Mouse (Mus musculus) regulatory T cell (primary cell): ENCODE results near the gene Atad5.
"Not testable (repeated sequence)": the region's sequence is repeated elsewhere in the genome, so short reads cannot be mapped to it uniquely, and the experiment has no call there.

Source experiments
- in situ Hi-C: fragments of 300-600 bp; cut with MboI, MseI; formaldehyde crosslinking; loops from one replicate; pipeline ENCODE4 v1.15.1; 2025; ENCODE audit warnings: high pct_unique_total_duplicates

Atad5 gene

DNA sequence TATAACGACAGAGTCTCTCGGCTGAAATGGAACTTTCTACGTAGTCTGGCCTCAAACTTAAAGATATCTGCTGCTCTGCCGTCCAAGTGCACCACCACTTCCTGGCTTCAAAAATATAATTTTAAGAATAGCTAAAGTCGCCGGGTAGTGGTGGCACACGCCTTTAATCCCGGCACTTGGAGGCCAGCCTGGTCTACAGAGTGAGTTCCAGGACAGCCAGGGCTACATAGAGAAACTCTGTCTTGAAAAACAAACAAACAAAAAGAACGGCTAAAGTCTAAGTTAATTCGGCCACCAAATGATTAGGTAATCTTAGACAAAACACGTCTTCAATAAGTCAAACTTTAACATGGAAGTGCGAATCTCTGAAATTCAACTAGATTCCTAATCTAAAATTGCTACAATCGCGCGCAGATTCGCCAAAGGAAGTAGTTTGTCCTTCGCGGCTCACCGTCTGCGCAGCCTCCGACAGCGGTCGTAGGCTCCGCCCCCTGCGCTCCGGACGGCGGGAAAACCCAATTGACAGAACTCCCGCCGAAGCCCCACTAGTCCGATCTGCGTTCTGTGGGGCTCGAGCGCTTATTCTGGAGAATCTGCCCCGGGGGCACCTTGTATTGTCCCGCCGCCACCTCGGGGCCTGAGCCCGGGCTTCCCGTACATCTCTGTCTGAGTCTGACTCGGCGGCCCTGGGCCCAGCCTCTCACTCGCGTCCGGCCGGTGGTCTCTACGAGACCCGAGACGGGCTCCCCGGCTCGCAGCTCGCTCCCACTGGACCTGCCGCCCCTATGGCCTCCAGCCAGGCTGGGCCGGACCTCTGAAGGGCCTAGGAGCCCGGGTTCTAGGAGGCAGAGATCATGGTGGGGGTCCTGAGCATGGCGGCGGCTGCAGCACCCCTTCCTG is at the start of gene Atad5:
TSS of gene Atad5 (plus strand) at position 484 of the 900 bp plus-strand sequence.
- in situ Hi-C loops, result loop anchor here (5.0 kb wide), 1 partner anchor 98 kb away; no protein-coding TSS in a partner anchor

DNA sequence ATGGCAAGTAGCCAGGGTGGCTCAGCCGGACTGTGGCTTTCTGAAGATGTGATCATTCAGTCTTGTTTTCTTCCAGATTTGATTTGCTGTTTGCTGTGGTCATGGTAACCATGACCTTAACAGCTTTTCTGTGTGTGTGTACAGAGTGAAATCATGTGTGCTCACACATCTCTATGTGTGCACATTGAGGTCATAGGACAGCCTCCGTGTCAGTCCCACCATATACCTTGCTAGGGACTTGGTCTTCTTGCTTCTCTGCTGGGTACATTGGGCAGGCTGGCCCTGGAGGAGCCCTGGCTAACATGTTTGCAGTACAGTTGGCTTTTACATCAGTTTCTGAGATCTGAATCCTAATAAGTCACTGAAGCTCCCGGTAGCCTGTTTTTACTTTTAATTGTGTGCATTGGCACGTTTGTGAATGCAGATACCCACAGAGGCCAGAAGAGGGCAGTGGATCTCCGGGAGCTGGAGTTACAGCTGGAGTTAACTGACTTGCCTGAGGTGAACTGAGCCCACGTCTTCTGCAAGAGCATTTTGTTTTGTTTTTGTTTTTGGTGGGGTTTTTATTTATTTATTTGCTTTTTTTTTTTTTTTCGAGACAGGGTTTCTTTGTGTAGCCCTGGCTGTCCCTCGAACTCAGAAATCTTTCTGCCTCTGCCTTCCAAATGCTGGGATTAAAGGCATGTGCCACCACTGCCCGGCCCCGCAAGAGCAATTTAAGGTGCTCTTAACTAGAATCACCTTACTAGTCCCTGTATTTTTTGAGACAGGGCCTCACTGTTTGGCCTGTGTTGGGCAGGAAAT is 46.4 kb upstream of the Atad5 start:
- in situ Hi-C loops, result loop anchor here (5.0 kb wide), 1 partner anchor 209 kb away; no protein-coding TSS in a partner anchor

DNA sequence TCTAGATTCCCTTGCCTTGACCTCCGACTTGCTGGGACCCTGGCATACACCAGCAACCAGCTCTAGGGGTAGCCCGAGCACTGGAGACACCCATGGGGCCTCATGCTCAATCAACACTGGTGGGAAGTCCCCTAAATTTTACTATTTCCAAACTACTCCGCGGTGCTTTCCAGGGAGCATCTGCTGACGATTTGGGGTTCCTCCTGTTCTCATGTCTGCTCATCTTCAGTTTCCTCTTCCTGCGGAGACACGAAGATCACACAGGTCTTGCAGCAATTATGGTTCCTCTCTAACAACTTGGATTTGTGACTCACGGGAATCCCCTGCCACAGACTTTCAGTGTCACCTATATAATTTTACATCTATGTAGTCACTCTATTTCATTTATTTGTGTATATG is 45.8 kb upstream of the Atad5 start:
- in situ Hi-C loops, result loop anchor here (5.0 kb wide), 1 partner anchor 209 kb away; no protein-coding TSS in a partner anchor

DNA sequence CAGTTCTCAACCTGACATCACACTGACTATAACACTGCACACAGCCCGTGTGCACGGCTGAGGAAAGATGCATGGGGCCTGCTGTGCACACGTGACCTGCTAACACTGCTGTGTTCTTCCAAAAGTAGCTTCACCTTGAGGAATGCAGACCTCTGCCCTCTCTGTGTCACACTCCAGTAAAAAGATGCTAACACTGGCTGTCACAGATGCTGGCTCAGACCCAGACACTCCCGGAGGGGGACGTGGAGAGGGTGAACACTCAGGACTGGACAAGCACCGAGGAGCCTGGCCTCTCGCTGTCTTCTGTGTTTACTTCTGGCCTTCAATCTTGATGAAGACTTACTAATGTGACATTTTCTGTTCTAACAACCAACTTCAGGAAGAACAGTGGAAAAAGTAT is 42.3 kb upstream of the Atad5 start:
- in situ Hi-C loops, result no loop called here

DNA sequence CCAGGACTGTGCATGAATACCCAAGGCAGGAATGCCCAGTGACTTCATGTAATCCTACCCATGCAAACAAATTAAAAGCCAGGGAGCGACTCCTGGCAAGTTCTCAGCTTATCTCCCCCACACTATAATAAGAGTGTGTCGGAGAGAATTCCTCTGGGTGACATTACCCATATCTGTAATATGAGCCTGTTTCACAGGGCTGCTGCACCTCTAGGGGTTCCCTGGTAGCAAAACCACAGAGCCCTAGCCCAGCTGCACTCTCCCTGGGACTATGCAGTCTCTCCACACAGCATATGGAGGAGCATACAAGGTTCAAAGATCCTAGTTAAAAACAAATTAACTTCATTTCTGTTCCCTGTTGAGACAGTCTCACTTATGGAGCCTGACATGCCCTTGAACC is 39.1 kb upstream of the Atad5 start:
- in situ Hi-C loops, result no loop called here

DNA sequence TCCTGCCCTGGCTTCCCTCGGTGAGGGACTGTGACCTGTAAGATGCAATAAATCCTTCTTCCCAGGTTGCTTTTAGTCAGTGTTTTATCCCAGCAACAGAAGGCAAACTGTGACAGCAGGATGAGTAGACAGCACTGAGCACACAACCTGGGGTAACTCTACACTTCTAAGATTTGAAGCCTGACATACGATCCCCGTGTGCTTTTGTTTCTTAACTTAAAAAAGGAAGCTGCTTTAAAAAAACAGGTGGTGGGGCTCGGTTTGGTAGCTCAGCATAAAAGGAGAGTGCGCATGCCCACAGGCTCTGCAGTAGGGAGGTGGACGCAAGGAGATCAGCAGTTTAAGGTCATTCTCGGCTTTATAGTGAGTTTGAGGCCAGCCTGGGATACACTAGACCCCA is 36.7 kb upstream of the Atad5 start:
- in situ Hi-C loops, result no loop called here

DNA sequence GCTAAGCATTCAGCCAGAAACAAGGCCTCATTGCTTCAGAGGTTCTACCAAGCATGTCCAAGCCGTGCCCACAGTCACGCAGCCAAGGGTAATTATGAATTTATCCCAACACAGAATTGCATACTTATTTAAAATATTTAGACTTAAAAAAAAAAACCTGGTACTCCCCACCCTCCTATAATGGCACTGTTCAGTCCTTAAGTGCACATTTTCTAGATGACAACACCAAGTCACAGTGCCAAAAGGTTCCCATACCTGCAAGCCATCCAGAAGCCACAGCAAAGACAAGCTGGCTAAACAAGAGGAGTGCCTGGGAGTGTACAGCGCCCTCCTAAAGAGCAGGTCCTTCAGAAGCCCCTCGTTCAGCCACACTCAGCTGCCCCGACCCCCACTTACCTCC is 36.0 kb upstream of the Atad5 start:
- in situ Hi-C loops, result no loop called here

DNA sequence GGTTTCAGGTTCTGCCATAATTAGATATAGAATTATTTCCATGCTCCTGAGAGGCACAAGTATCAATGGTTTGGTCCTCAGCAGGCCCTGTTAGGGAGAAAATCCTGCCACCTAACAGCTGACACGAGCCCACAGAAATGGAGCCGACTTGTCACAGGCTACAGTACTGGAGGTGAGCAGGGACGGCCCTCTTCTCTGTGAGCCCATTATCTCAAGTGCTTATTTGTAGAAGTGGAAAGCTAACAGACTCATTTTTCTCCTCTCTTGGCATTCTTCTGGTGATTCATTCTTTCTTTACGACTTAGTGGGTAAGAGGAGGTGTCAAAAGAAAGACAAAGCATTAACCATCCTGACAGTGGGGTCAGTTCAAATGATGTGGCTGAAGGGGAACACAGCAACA is 34.5 kb upstream of the Atad5 start:
- in situ Hi-C loops, result no loop called here

DNA sequence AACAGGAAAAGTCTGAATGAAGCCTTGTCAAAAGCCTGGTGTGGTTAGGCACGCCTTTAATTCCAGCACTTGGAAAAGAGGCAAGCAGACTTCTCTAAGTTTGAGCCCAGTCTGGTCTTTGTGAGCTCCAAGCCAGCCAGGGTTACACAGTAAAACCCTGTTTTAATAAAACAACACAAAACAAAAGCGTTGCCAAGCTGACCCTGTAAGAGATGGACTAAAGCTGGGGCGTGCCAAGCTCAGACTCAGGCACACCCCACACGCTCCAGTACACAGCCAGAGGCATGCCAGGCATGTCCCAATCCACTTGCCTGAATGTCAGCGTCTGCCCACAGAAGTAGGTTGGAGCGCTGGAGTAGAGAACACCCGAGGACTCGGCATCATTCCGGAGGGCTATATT is 33.1 kb upstream of the Atad5 start:
- in situ Hi-C loops, result no loop called here

DNA sequence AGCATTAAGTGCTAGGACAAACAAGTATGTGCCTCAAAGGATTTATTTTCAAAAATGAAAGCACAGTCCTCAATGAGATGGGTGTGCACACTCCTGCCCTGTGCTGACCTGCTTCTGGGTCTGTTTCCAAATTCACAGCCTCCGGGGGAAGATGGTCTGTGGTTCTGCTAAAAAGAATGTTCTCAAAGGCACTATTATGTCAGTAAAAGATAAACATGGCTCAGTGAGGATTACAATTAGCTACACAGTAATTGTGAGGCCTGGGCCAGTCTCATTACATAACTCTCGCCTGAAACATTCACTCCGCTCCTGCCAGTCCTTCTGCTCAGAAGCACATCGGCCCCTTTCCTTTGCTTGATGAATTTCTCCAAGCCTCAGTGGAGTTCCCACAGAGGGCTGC is 27.0 kb upstream of the Atad5 start:
- in situ Hi-C loops, result no loop called here

DNA sequence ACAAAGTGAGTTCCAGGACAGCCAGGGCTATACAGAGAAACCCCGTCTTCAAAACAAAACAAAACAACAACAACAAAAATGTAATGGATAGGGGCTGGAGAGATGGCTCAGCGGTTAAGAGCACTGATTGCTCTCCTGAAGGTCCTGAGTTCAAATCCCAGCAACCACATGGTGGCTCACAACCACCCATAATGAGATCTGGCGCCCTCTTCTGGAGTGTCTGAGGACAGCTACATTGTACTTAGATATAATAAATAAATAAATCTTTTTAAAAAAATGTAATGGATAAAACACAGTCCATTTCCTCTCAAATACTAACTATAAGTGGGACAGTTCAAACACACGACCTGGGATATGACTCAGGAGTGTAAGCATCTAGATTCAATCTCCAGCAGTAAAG is 22.8 kb upstream of the Atad5 start:
- in situ Hi-C loops, result not testable (repeated sequence)

DNA sequence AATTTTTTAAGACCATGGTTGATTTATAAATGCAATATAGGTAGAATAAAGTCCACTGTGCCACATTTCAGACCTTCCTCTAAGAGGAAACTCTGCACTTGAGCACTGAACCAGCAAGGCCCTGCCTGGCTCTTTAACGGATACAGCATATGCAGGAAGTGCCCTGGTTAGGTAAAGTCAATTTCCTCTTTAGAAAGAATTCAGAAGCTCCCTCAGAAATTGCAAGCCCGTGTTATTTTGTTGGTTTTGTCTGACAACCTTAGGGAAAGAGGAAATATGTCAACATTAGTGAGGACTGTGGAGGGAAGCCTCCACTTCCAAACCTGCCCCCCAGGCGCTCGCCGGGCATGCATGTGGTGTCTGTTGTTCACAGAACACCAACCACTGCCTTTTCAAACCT is 21.6 kb upstream of the Atad5 start:
- in situ Hi-C loops, result no loop called here

DNA sequence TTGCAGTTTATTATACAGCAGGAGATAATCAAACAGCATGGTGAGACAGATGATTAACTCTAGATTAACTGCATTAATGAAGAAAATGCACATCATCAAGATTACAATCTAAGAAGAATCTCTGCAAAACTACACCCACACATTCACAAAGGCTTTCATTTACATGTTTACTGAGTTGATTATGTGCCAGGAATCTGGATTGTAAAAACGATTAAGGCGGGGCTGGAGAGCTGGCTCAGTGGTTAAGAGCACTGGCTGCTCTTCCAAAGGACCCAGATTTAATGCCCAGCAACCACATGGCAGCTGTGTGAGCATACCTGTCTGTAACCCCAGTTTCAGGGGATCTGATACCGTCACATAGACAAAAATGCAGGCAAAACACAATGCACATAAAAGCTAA is 19.4 kb upstream of the Atad5 start:
- in situ Hi-C loops, result no loop called here

DNA sequence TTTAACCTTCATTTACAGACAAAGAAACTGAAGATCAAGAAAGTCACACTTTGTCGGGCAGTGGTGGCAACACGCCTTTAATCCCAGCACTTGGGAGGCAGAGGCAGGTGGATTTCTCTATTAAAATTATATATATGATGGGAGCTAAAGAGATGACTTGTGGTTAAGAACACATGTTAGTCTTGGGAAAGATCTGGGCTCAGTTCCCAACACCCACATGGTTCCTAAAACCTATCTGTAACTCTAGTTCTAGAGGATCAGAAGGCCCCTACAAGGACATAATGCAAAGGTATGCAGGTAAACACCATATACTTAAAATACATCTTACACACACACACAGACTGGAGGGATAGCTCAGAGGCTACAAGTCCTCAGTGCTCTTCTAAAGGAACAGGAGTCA is 18.2 kb upstream of the Atad5 start:
- in situ Hi-C loops, result no loop called here

DNA sequence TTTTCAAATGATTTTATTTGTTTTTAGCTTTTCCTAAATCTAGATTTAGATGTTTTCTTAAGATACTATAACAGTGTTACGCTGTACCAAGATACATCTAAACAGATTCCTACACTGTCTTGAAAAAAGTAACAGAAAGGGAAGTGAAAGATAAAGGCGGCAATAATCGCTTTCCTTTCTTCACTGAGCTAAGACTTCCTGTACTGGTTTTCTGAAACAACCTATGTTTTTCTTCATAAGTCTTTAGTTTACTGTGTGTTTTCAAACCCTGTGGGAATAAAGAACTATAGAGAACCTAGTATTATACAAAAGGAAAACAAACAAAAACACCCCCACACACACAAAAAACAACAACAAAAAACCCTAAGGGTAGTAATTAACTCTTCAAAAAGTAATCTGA is 16.8 kb upstream of the Atad5 start:
- in situ Hi-C loops, result no loop called here

DNA sequence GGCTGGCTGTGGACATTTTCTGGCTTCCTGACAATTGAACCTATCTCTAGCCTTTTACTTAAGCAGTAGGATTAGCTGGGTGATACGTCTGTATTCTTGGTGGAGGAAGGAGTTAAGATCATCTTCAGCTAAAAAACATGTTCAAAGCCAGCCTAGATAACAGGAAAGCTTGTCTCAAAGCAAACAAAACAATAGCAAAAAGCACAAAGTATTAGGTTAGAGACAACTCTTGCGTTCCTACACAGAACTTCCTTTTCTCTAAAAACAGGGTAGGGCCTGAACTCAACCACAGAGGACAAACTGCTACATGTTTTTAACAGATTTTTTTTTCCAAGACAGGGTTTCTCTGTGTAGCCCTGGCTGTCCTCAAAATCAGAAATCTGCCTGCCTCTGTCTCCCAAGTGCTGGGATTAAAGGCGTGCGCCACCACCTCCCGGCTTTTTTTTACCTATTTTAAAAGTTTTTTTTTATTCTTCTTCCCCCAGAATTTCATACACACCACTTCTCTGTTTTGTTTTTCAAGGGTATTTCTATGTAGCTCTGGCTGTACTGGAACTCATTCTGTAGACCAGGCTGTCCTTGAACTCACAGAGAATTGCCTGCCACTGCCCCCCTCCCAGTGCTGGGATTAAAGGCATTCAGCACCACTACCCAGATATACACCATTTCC is 13.5 kb upstream of the Atad5 start:
- in situ Hi-C loops, result no loop called here

DNA sequence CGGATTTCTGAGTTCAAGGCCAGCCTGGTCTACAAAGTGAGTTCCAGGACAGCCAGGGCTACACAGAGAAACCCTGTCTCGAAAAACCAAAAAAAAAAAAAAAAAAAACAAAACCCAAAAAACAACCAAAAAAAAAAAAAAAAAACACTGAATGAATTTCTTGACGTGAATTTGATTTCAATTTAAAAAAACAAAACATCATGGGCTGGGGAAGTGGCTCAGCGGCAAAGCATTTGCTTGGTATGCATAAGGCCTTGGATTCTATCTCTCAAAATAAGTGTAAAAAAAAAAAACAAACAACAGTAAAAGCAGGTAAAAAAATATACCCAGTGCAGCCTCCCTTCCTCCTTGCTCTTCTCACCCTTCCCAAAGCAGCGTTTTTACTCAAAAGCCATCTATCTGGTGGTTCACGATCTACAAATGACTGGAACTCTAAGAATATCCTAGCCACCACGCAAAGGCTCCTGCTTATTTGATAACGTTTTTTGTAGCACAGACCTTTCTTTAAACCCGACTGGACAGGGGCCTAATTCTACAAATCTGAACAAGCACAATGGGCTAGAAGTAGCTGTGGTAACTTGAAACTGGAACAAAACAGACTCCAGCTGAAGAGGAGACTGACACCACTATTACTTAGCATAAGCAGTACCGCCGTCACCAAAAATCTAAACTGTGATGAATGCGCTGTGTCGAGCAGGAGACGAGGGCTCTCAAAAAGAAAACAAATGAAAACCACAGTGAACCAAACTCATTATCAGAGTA is 11.2 kb upstream of the Atad5 start:
- in situ Hi-C loops, result no loop called here

DNA sequence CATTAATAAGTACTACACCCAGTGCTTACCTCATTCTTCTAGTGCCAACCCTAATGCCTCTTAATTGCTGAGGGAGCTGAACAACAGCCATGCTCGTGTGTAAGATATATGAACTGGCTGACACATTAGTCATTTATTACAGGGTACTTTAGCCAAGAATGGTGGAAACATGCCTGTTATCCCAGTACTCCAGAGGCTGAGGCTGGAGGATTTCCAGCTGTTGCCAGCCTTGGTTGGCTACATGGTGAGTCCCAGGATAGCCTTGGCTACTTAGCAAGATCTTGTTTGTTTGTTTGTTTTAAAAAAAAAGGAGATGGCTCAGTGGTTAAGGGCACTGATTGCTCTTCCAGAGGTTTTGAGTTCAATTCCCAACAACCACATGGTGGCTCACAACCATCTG is 10.4 kb upstream of the Atad5 start:
- in situ Hi-C loops, result no loop called here

DNA sequence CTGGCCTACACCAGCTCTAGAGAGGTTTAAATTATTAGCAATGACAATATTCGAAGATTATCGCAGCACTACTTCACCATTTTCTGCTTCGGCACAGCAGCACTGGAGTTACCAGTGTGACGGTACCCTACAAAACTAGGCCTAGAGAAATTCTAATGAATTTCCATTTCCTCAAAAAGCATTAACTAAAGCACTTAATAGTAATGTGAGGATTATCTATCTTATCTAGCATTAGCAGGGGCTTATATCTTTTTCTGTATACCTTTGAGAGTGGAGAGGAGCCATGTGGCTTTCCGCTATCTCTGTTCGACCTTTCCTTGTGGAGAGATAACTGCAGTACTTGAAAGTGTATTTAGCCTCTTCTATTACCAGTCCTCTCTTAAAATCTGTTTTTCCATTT is 9.4 kb upstream of the Atad5 start:
- in situ Hi-C loops, result loop anchor here (5.0 kb wide), 1 partner anchor 462 kb away; no protein-coding TSS in a partner anchor

DNA sequence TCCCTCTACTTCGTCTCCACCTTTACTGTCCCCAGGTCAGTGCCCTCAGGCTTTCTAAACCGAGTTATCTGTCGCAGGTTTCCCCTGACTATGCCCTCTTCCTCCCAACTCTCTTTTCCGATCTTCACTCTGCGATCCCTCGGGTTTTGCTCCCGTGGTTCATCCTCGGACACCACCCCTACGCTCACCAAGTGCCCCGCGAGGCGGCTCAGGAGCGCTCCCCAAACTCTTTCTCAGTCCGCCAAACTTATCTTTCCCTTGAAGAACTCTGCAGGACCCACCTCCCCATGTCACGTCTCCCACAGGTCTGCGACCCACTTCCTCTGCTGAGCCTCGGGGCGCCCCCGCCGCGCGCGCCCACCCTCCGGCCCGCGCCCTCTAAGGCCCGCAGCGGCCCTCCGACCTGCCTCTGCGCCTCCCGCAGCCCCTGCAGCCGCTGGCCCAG is 8.8 kb upstream of the Atad5 start:
- in situ Hi-C loops, result loop anchor here (5.0 kb wide), 1 partner anchor 463 kb away; no protein-coding TSS in a partner anchor
